Mouse (Mus musculus) hindbrain, embryonic 11.5 days (tissue): Measurements from ENCODE around the gene Bnipl. TPM values are rescaled to one million over a fixed set of nuclear protein-coding genes. Genes with fewer than 3 reads are reported as not detected.

ENCODE experiments used
- ATAC-seq: fragments of 200-750 bp; cut with Nextera tagmentation; 2 replicates; pipeline ENCODE4 v1.8.0; 2017; ENCODE audit warnings: mild to moderate bottlenecking, moderate TSS enrichment, moderate library complexity; ENCODE audit not compliant: low FRiP score
- DNase-seq: peaks from one replicate; pipeline ENCODE4 v3.0.0-alpha.2; 2015; ENCODE audit warnings: low spot score
- H3K27ac ChIP-seq: fragments of 300-500 bp; sonication (generic); 2 replicates; pipeline ENCODE4 v1.5.1; 2014; ENCODE audit warnings: mild to moderate bottlenecking, low read depth, low read length
- H3K27me3 ChIP-seq: fragments of 300-500 bp; sonication (generic); 2 replicates; pipeline ENCODE4 v1.6.1; 2014; ENCODE audit warnings: mild to moderate bottlenecking, low read length, moderate library complexity, mixed read lengths; ENCODE audit not compliant: control insufficient read depth, insufficient read depth
- H3K36me3 ChIP-seq: fragments of 300-500 bp; sonication (generic); 2 replicates; pipeline ENCODE4 v1.6.1; 2014; ENCODE audit warnings: mild to moderate bottlenecking, low read length, moderate library complexity, mixed read lengths; ENCODE audit not compliant: control insufficient read depth, insufficient read depth
- H3K4me1 ChIP-seq: fragments of 300-500 bp; sonication (generic); replicated peaks from 2 replicates; pipeline ENCODE4 v1.6.1; 2014; ENCODE audit warnings: low read length, mixed read lengths; ENCODE audit not compliant: control insufficient read depth, insufficient read depth
- H3K4me2 ChIP-seq: fragments of 300-500 bp; sonication (generic); replicated peaks from 2 replicates; pipeline ENCODE4 v1.6.1; 2014; ENCODE audit warnings: mild to moderate bottlenecking, low read depth, low read length
- H3K4me3 ChIP-seq: fragments of 300-500 bp; sonication (generic); 2 replicates; pipeline ENCODE4 v1.5.1; 2014; ENCODE audit warnings: low read depth, low read length
- H3K9ac ChIP-seq: fragments of 300-500 bp; sonication (generic); 2 replicates; pipeline ENCODE4 v1.6.1; 2014; ENCODE audit warnings: low read depth, low read length
- H3K9me3 ChIP-seq: fragments of 300-500 bp; sonication (generic); 2 replicates; pipeline ENCODE4 v1.6.1; 2016; ENCODE audit warnings: low read length; ENCODE audit not compliant: control insufficient read depth
- WGBS: fragments of 180-500 bp; shearing (Covaris S2); extraction: QIAGEN DNeasy Blood & Tissue Kit; methylation state at CpG from one replicate; pipeline ENCODE4 v1.1.7; 2014; 5-methylcytosine and 5-hydroxymethylcytosine counted together
- polyA plus RNA-seq: library from polyadenylated mRNA; unstranded; fragments of >200 nt; fragmentation: Nextera tagmentation; extraction: Ambion mirVana; gene quantifications from 2 replicates; pipeline ENCODE4 v1.2.1, GENCODE M21; 2014

Bnipl gene
- polyA plus RNA-seq, 1 experiment from 2014 or later: 0.73 TPM

DNA sequence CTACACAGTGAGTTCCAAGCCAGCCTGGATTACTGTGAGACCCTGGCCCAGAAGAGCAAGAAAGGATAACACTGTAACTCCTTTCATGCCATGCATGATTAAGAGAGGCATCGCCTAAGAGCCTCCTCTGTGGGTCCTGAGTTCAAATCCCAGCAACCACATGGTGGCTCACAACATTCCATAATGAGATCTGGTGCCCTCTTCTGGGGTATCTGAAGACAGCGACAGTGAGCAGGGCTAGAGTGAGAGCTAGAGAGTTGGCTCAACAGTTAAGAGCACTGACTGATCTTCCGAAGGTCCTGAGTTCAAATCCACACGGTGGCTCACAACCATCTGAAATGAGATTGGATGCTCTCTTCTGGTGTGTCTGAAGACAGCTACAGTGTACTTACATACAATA, 23.5 kb upstream of the Bnipl start:
- no peak overlapping the region for H3K9ac ChIP-seq
- WGBS: 92% methylated on average over 4 of the region's 4 CpGs
- H3K4me3 ChIP-seq: no peak overlapping the region
- no peaks in the 10 kb centered on the region for H3K36me3 ChIP-seq
- H3K27ac ChIP-seq: no peak overlapping the region
- no peak for DNase-seq
- no peaks in the 10 kb centered on the region for H3K4me1 ChIP-seq
- H3K9me3 ChIP-seq: no peaks in the 10 kb centered on the region
- H3K4me2 ChIP-seq: no peak overlapping the region
- ATAC-seq: no peak
- H3K27me3 ChIP-seq: no peaks in the 10 kb centered on the region

DNA sequence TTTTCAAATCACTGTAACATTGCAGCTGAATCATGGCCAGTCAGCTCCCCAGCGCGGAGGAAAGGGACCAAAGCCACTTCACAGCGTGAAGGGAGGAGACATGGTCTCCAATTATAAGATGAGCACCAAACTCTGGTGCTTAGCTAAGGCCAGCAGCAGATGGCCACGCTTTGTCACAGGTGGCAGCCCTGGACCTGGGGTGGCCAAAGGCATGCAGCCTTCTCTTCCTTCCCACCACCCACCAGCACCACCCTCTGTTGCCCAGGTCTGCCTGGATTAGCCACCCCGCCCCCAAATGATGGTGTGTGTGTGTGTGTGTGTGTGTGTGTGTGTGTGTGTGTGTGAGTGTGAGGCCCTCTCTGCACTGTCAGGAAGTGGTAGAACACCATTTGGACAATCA, 22.5 kb upstream of the Bnipl start:
- Histone ChIP-seq H3K4me2 (no peak overlapping the region), H3K4me1 (no peaks in the 10 kb centered on the region), H3K36me3 (no peaks in the 10 kb centered on the region), H3K9ac (no peak overlapping the region), H3K9me3 (no peaks in the 10 kb centered on the region), H3K27me3 (no peaks in the 10 kb centered on the region), H3K4me3 (no peak overlapping the region), H3K27ac (no peak overlapping the region)
- DNase-seq (no peak), ATAC-seq (no peak)
- 94% methylated on average over 5 of the region's 5 CpGs for WGBS

DNA sequence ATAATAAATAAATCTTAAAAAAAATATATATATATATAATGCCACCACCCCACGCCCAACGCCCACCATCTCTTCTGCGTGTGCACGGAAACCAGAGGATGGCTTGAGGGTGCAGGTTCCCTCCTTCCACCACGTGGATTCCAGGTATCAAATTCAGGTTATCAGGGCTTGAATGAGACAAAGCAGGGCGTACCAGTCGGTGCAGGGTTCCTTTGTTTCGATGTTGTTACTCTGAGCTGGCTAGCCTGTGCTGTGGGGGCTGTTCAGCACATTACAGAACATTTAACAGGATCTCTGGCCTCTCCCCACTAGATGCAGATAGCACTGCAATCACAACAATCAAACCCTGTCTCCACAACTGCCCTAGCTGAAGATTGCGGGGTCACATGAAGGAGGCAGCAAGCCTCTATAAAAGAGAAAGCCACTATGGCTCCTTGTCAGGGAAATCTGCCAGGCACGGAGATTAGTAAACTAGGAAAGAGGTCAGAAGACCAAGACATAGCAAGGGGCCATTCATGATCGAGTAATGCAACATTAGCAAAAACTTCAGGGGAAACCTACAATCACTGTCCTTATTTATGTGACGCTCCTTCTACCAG, 19.9 kb upstream of the Bnipl start:
- H3K9me3 ChIP-seq: no peaks in the 10 kb centered on the region
- H3K27me3 ChIP-seq: no peaks in the 10 kb centered on the region
- H3K4me1 ChIP-seq: no peaks in the 10 kb centered on the region
- no peak overlapping the region for H3K27ac ChIP-seq
- 89% methylated on average over 12 of the region's 12 CpGs for WGBS
- DNase-seq (no peak), ATAC-seq (no peak)
- H3K36me3 ChIP-seq: 0 out of 2 replicates have a peak, but pooled peaks cover 3% of the 10 kb centered on the region
- H3K9ac ChIP-seq: no peak overlapping the region
- H3K4me3 ChIP-seq: no peak overlapping the region
- H3K4me2 ChIP-seq: no peak overlapping the region

DNA sequence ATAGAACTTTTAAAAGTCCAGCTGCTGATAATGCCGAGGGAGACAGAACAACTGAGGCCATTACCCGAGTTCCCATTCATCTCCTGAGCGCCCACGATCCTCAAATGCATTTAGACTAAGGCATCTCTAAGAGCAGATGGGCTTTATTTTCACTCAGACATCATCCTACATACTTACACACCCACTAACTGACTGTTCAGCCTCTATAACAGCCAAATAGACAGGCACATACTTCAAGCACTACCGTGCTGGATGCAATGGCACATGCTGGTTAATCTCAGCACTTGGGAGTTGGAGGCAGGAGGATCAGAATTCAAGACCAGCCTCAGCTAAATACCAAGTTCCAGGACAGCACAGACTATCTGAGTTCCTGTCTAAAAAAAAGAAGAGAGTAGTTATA, 18.8 kb upstream of the Bnipl start:
- Histone ChIP-seq H3K4me3 (no peak overlapping the region), H3K27ac (no peak overlapping the region), H3K9me3 (no peaks in the 10 kb centered on the region), H3K9ac (no peak overlapping the region), H3K27me3 (no peaks in the 10 kb centered on the region), H3K4me2 (no peak overlapping the region), H3K4me1 (no peaks in the 10 kb centered on the region), H3K36me3 (0 out of 2 replicates have a peak, but pooled peaks cover 3% of the 10 kb centered on the region)
- 84% methylated on average over 5 of the region's 5 CpGs for whole genome bisulfite sequencing
- ATAC-seq: no peak
- DNase-seq: no peak

DNA sequence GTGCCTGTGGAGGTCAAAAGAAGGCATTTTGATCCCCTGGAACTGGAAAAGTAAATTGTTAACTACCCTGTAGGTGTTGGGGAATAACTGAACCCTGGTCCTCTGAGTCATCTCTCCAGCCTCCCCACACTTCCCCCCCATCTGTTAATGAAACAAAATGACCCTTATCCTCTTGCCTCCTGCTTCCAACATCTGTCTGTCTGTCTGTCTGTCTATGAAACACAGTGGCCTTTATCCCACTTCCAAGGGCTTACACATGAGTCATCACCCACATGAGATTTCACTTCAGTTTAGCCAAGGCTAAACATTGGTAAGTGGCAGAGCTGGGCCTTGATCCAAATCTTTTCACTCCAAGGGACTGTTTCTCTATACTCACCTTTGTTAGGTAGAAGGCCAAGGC, 16.9 kb upstream of the Bnipl start:
- no peaks in the 10 kb centered on the region for H3K9me3 ChIP-seq
- no peaks in the 10 kb centered on the region for H3K27me3 ChIP-seq
- no peak overlapping the region for H3K27ac ChIP-seq
- no peak for DNase-seq
- no peak overlapping the region for H3K4me2 ChIP-seq
- H3K9ac ChIP-seq: no peak overlapping the region
- H3K36me3 ChIP-seq: 0 out of 2 replicates have a peak, but pooled peaks cover 3% of the 10 kb centered on the region
- ATAC-seq: no peak
- no peak overlapping the region for H3K4me3 ChIP-seq
- H3K4me1 ChIP-seq: no peaks in the 10 kb centered on the region

DNA sequence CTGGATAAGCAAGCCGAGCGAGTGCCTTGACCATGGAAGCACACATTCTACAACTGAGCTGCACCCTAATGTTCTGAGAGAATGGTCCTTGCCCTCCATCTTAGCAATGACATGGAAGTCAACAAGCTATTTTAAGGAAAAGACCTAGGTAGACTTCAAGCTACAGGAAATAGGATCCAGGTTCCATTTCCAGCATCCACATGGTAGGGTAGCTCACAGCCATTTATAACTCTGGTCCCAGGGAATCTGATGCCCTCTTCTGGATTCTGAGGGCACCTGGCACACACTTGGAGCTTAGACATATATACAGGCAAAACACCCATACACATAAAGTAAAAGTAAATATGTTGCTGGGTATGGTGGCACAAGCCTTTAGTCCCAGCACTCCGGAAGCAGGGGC, 15.1 kb upstream of the Bnipl start:
- H3K4me1 ChIP-seq: no peaks in the 10 kb centered on the region
- H3K9me3 ChIP-seq: no peaks in the 10 kb centered on the region
- H3K9ac ChIP-seq: no peak overlapping the region
- H3K36me3 ChIP-seq: peaks cover 6% of the 10 kb centered on the region; the same call in 1 of the 2 replicates
- H3K4me2 ChIP-seq: no peak overlapping the region
- ATAC-seq (no peak), DNase-seq (no peak)
- H3K27me3 ChIP-seq: no peaks in the 10 kb centered on the region
- H3K4me3 ChIP-seq: no peak overlapping the region
- WGBS: 96% methylated on average over 3 of the region's 3 CpGs
- no peak overlapping the region for H3K27ac ChIP-seq

DNA sequence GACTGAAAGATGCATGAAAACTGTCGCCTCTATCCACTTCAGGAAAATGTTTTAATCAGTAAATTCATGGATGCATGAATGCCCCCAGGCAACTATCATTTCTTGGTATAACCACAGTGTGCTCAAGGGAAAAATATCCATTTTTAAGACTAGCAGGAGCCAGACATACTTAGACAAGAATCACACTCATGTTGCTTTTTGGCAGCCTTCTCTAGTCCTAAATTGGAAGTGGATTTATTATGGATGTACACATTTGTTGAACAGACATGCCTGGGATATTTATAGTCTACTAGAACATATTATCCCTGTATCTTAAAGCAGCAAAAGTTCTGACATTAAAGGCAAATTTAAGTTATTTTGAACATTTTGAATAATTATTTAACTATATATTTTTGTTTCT, 13.7 kb upstream of the Bnipl start:
- Histone ChIP-seq H3K27ac (no peak overlapping the region), H3K4me2 (no peak overlapping the region), H3K9me3 (no peaks in the 10 kb centered on the region), H3K36me3 (peaks cover 6% of the 10 kb centered on the region; the same call in 1 of the 2 replicates), H3K4me3 (no peak overlapping the region), H3K27me3 (no peaks in the 10 kb centered on the region), H3K4me1 (no peaks in the 10 kb centered on the region), H3K9ac (no peak overlapping the region)
- DNase-seq: no peak
- no peak for ATAC-seq
- 90% methylated on average over 1 of the region's 1 CpGs for WGBS

DNA sequence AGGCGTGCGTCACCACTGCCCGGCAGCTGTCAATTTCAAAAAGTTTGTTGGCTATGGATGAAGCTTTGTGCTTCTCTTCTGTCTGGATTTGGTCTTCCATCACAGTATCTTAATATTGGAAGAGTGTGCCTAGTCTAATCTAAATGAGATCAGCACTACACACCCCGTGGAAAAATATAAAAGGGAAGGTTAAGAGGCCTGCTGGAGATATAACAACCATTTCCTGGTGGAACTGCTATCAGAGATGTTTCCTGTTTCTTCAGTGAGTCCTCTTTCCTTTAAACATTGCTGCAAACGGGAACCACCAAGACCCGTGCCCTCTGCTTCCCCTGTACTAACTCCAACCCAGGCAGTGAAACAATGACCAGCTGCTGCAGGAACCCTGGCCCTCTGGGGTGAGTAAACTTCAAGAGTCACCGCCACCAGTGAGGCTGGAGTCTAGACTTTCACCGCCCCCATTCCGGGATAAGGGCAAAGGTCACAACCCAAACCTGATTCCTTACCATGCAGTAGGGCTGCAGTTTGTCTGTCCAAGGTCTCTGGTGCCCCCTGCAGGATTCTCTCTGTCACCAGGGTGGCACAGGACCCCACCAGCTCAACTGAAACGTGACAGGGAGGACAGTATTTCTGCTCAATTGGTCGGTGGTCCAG, 12.2 kb upstream of the Bnipl start:
- Histone ChIP-seq H3K36me3 (peaks cover 6% of the 10 kb centered on the region; the same call in 1 of the 2 replicates), H3K9me3 (no peaks in the 10 kb centered on the region)
- ATAC-seq: no peak

DNA sequence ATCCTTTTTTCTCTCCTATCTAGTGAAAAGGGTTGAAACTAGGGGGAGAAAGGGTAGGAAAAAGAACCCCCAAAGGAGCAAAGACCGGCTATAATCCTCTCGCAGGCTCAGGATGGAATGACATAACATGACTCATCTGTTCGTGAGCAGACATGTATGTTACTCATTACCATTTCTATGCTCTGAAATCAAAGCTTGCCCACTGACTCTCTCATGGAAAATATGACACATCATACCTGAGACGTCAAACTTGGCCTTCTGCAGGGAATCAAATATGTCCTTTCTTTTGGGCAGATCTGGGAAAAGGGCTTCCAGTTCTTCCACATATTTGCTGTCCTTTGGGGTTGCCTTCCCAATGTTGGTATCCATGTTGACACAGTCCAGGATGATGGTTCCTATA, 11.0 kb upstream of the Bnipl start:
- WGBS: 88% methylated on average over 4 of the region's 4 CpGs
- Histone ChIP-seq H3K27me3 (no peaks in the 10 kb centered on the region), H3K4me3 (no peak overlapping the region), H3K27ac (no peak overlapping the region), H3K9ac (no peak overlapping the region), H3K9me3 (no peaks in the 10 kb centered on the region), H3K4me2 (no peak overlapping the region), H3K4me1 (no peaks in the 10 kb centered on the region), H3K36me3 (peaks cover 5% of the 10 kb centered on the region; the same call in 1 of the 2 replicates)
- no peak for ATAC-seq
- DNase-seq: no peak

More for the DNA sequence above, 12.2 kb upstream of the Bnipl start:
- Histone ChIP-seq H3K9ac (no peak overlapping the region), H3K4me2 (no peak overlapping the region), H3K4me1 (no peaks in the 10 kb centered on the region), H3K27ac (no peak overlapping the region), H3K27me3 (no peaks in the 10 kb centered on the region), H3K4me3 (no peak overlapping the region)
- DNase-seq: peak; percentile 66
- WGBS: 47% methylated on average over 11 of the region's 11 CpGs
